Mouse (Mus musculus): ENCODE measurements around the gene Cygb. TPM values are rescaled to one million over a fixed set of nuclear protein-coding genes. Genes with fewer than 3 reads are reported as not detected.

Gene Cygb
- polyA plus RNA-seq, 1 experiment from 2014 or later: 19.6 TPM

- no peak overlapping the region for H3K4me2 ChIP-seq (ENCODE audit: low read depth, low read length)
- no peak for ATAC-seq (ENCODE audit: insufficient read depth, low FRiP score)
- WGBS: 96% methylated on average over 10 of the region's 10 CpGs
- H3K9me3 ChIP-seq (replicated peaks; ENCODE audit: control insufficient read depth, low read length): no peaks in the 10 kb centered on the region
- H3K36me3 ChIP-seq (ENCODE audit: control insufficient read depth, insufficient read depth, low read length): no peaks in the 10 kb centered on the region
- H3K4me1 ChIP-seq (ENCODE audit: control insufficient read depth, insufficient read depth, low read length): peaks cover 3% of the 10 kb centered on the region; the same call in 1 of the 2 replicates
- 0 out of 2 replicates have a peak, but pooled peaks cover 3% of the 10 kb centered on the region for H3K27me3 ChIP-seq (ENCODE audit: control insufficient read depth, insufficient read depth, low read length)
- no peak overlapping the region for H3K9ac ChIP-seq (ENCODE audit: low read length)
- H3K4me3 ChIP-seq (replicated peaks; ENCODE audit: low read length): no peak overlapping the region
- no peak overlapping the region for H3K27ac ChIP-seq (ENCODE audit: low read length)
Observed at GRCm38 (mm10) chr11:116689622-116690021, 35.5 kb upstream of the Cygb start.

- Histone ChIP-seq H3K27me3 (ENCODE audit: control insufficient read depth, insufficient read depth, low read length) (no peaks in the 10 kb centered on the region), H3K36me3 (ENCODE audit: control insufficient read depth, insufficient read depth, low read length) (no peaks in the 10 kb centered on the region), H3K9me3 (replicated peaks; ENCODE audit: control insufficient read depth, low read length) (no peaks in the 10 kb centered on the region), H3K4me3 (replicated peaks; ENCODE audit: low read length) (no peak overlapping the region), H3K4me1 (ENCODE audit: control insufficient read depth, insufficient read depth, low read length) (no peaks in the 10 kb centered on the region; the same call in 1 of the 2 replicates), H3K27ac (ENCODE audit: low read length) (no peak overlapping the region), H3K9ac (ENCODE audit: low read length) (no peak overlapping the region), H3K4me2 (ENCODE audit: low read depth, low read length) (no peak overlapping the region)
- 76% methylated on average over 8 of the region's 8 CpGs for WGBS
- ATAC-seq (ENCODE audit: insufficient read depth, low FRiP score): no peak
Observed at GRCm38 (mm10) chr11:116687897-116688296, 33.8 kb upstream of the Cygb start.

GRCm38 (mm10) chr11:116685729-116686128 lies 31.6 kb upstream of the Cygb start:
- ATAC-seq (ENCODE audit: insufficient read depth, low FRiP score): no peak

GRCm38 (mm10) chr11:116683777-116684176 lies 29.7 kb upstream of the Cygb start:
- Histone ChIP-seq H3K27ac (ENCODE audit: low read length) (no peak overlapping the region), H3K9me3 (replicated peaks; ENCODE audit: control insufficient read depth, low read length) (no peaks in the 10 kb centered on the region), H3K4me3 (replicated peaks; ENCODE audit: low read length) (no peak overlapping the region), H3K36me3 (ENCODE audit: control insufficient read depth, insufficient read depth, low read length) (no peaks in the 10 kb centered on the region; the same call in 1 of the 2 replicates), H3K9ac (ENCODE audit: low read length) (no peak overlapping the region), H3K27me3 (ENCODE audit: control insufficient read depth, insufficient read depth, low read length) (no peaks in the 10 kb centered on the region), H3K4me1 (ENCODE audit: control insufficient read depth, insufficient read depth, low read length) (0 out of 2 replicates have a peak, but pooled peaks cover 3% of the 10 kb centered on the region), H3K4me2 (ENCODE audit: low read depth, low read length) (no peak overlapping the region)
- whole genome bisulfite sequencing: 68% methylated on average over 4 of the region's 4 CpGs
- no peak for ATAC-seq (ENCODE audit: insufficient read depth, low FRiP score)

More at GRCm38 (mm10) chr11:116685729-116686128, 31.6 kb upstream of the Cygb start:
- Histone ChIP-seq H3K4me1 (ENCODE audit: control insufficient read depth, insufficient read depth, low read length) (peaks cover 3% of the 10 kb centered on the region; the same call in 1 of the 2 replicates), H3K4me3 (replicated peaks; ENCODE audit: low read length) (no peak overlapping the region), H3K9ac (ENCODE audit: low read length) (no peak overlapping the region), H3K4me2 (ENCODE audit: low read depth, low read length) (no peak overlapping the region), H3K27ac (ENCODE audit: low read length) (no peak overlapping the region), H3K36me3 (ENCODE audit: control insufficient read depth, insufficient read depth, low read length) (no peaks in the 10 kb centered on the region), H3K9me3 (replicated peaks; ENCODE audit: control insufficient read depth, low read length) (no peaks in the 10 kb centered on the region), H3K27me3 (ENCODE audit: control insufficient read depth, insufficient read depth, low read length) (no peaks in the 10 kb centered on the region)
- WGBS: 77% methylated on average over 9 of the region's 9 CpGs

GRCm38 (mm10) chr11:116682501-116683144 lies 28.5 kb upstream of the Cygb start:
- no peak overlapping the region for H3K27ac ChIP-seq (ENCODE audit: low read length)
- H3K4me1 ChIP-seq (ENCODE audit: control insufficient read depth, insufficient read depth, low read length): 0 out of 2 replicates have a peak, but pooled peaks cover 3% of the 10 kb centered on the region
- H3K4me3 ChIP-seq (replicated peaks; ENCODE audit: low read length): no peak overlapping the region
- H3K9ac ChIP-seq (ENCODE audit: low read length): no peak overlapping the region
- H3K9me3 ChIP-seq (replicated peaks; ENCODE audit: control insufficient read depth, low read length): no peaks in the 10 kb centered on the region
- 65% methylated on average over 14 of the region's 14 CpGs for WGBS
- ATAC-seq (ENCODE audit: insufficient read depth, low FRiP score): peak; percentile 14; the same call in 1 of the 2 replicates
- H3K27me3 ChIP-seq (ENCODE audit: control insufficient read depth, insufficient read depth, low read length): no peaks in the 10 kb centered on the region
- H3K36me3 ChIP-seq (ENCODE audit: control insufficient read depth, insufficient read depth, low read length): no peaks in the 10 kb centered on the region; the same call in 1 of the 2 replicates
- no peak overlapping the region for H3K4me2 ChIP-seq (ENCODE audit: low read depth, low read length)

GRCm38 (mm10) chr11:116681147-116681546 lies 27.0 kb upstream of the Cygb start:
- H3K27me3 ChIP-seq (ENCODE audit: control insufficient read depth, insufficient read depth, low read length): no peaks in the 10 kb centered on the region
- ATAC-seq (ENCODE audit: insufficient read depth, low FRiP score): no peak
- 80% methylated on average over 4 of the region's 4 CpGs for WGBS
- H3K4me3 ChIP-seq (replicated peaks; ENCODE audit: low read length): no peak overlapping the region
- H3K9ac ChIP-seq (ENCODE audit: low read length): no peak overlapping the region
- peaks cover 9% of the 10 kb centered on the region for H3K36me3 ChIP-seq (ENCODE audit: control insufficient read depth, insufficient read depth, low read length)
- no peak overlapping the region for H3K27ac ChIP-seq (ENCODE audit: low read length)
- H3K9me3 ChIP-seq (replicated peaks; ENCODE audit: control insufficient read depth, low read length): no peaks in the 10 kb centered on the region
- 0 out of 2 replicates have a peak, but pooled peaks cover 3% of the 10 kb centered on the region for H3K4me1 ChIP-seq (ENCODE audit: control insufficient read depth, insufficient read depth, low read length)
- H3K4me2 ChIP-seq (ENCODE audit: low read depth, low read length): no peak overlapping the region

- ATAC-seq (ENCODE audit: insufficient read depth, low FRiP score): no peak
- Histone ChIP-seq H3K9me3 (replicated peaks; ENCODE audit: control insufficient read depth, low read length) (no peaks in the 10 kb centered on the region), H3K36me3 (ENCODE audit: control insufficient read depth, insufficient read depth, low read length) (peaks cover 11% of the 10 kb centered on the region), H3K4me3 (replicated peaks; ENCODE audit: low read length) (no peak overlapping the region), H3K4me1 (ENCODE audit: control insufficient read depth, insufficient read depth, low read length) (0 out of 2 replicates have a peak, but pooled peaks cover 3% of the 10 kb centered on the region), H3K27me3 (ENCODE audit: control insufficient read depth, insufficient read depth, low read length) (no peaks in the 10 kb centered on the region), H3K27ac (ENCODE audit: low read length) (no peak overlapping the region), H3K9ac (ENCODE audit: low read length) (no peak overlapping the region), H3K4me2 (ENCODE audit: low read depth, low read length) (no peak overlapping the region)
- WGBS: 71% methylated on average over 23 of the region's 24 CpGs
Observed at GRCm38 (mm10) chr11:116680321-116681091, 26.4 kb upstream of the Cygb start.

- no peak for ATAC-seq (ENCODE audit: insufficient read depth, low FRiP score)
- Histone ChIP-seq H3K27ac (ENCODE audit: low read length) (no peak overlapping the region), H3K4me3 (replicated peaks; ENCODE audit: low read length) (no peak overlapping the region), H3K9me3 (replicated peaks; ENCODE audit: control insufficient read depth, low read length) (no peaks in the 10 kb centered on the region), H3K4me1 (ENCODE audit: control insufficient read depth, insufficient read depth, low read length) (0 out of 2 replicates have a peak, but pooled peaks cover 9% of the 10 kb centered on the region), H3K27me3 (ENCODE audit: control insufficient read depth, insufficient read depth, low read length) (no peaks in the 10 kb centered on the region), H3K9ac (ENCODE audit: low read length) (no peak overlapping the region), H3K4me2 (ENCODE audit: low read depth, low read length) (no peak overlapping the region), H3K36me3 (ENCODE audit: control insufficient read depth, insufficient read depth, low read length) (peaks cover 18% of the 10 kb centered on the region)
- WGBS: 89% methylated on average over 6 of the region's 6 CpGs
Observed at GRCm38 (mm10) chr11:116679148-116679547, 25.0 kb upstream of the Cygb start.

Measured in stomach, embryonic 16.5 days (tissue).